Mouse (Mus musculus) brain, embryonic 14.5 days (tissue): ENCODE results near the gene Neurod6. TPM values are rescaled to one million over a fixed set of nuclear protein-coding genes. Genes with fewer than 3 reads are reported as not detected.
"Not testable (repeated sequence)": the region's sequence is repeated elsewhere in the genome, so short reads cannot be mapped to it uniquely, and the experiment has no call there.

Experiments used
- DNase-seq: peaks from one replicate; pipeline ENCODE4 v3.0.0-alpha.2; 2011; ENCODE audit warnings: low read depth
- CTCF ChIP-seq: fragments of 200-500 bp; IDR thresholded peaks from 2 replicates; pipeline ENCODE4 v1.5.1; 2012; ENCODE audit warnings: inconsistent platforms, mild to moderate bottlenecking, moderate library complexity, borderline replicate concordance; ENCODE audit not compliant: insufficient read depth, insufficient read length; ENCODE audit errors: extremely low read depth
- POLR2A ChIP-seq: fragments of 200-500 bp; IDR thresholded peaks from 2 replicates; pipeline ENCODE4 v1.6.1; 2012; ENCODE audit warnings: mild to moderate bottlenecking, inconsistent platforms, borderline replicate concordance; ENCODE audit not compliant: poor library complexity, insufficient read depth, insufficient read length, severe bottlenecking; ENCODE audit errors: extremely low read depth
- polyA plus RNA-seq: library from polyadenylated mRNA; depleted of rRNA; stranded (reverse); fragments of >200 nt; gene quantifications from 2 replicates; pipeline ENCODE4 v1.2.3, GENCODE M21; 2012; rRNA removed

Gene Neurod6
- polyA plus RNA-seq = 64.8 and 189 TPM in 2 replicates

DNA sequence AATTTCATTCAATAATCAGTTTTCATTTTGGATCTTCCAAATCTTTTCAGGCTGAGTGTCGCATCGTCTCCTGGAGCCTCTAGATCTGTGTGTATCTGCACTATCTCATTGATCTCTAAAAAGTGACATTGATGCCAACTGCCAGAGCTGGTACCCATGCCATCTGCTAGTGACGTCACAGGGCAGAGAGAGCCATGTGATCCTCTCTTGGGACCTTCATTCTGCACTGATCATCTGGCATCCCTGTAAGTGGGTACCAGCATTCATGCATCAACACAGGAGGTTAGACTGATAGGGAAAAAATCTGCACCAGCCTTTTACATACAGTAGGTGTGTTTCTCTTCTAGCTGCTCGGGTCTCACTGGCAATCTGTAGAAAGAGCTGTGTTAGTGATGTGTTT is at the start of gene Neurod6:
Gene Neurod6, minus strand, starts transcription at position 290 of the 400 bp plus-strand sequence.
- DNase-seq = peak; percentile 95
- TF ChIP-seq CTCF (no peak), POLR2A (no peak)

DNA sequence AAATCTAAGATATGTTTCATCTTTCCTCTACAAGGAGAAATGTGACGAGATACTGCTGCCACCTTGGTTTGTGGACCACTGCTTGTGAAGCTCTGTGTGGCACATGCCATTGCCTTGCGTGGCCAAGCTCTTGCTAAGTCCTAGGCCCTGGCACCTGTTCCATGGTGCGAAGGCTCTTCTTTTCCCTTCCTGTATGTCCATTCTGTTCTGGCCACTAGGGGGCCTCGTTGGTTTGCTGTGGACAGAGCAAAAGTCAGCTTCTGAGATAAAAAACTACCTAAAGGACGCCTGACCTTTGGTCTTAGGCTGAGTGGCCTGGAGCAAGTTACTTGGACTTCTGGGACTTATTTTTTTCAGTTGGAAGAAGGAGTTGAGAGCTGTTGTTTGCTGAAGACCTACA is 36.1 kb upstream of the Neurod6 start:
- DNase-seq = peak; percentile 71
- no peak for TF ChIP-seq POLR2A
- peak; percentile 69; the same call in 1 of the 2 replicates for TF ChIP-seq CTCF

DNA sequence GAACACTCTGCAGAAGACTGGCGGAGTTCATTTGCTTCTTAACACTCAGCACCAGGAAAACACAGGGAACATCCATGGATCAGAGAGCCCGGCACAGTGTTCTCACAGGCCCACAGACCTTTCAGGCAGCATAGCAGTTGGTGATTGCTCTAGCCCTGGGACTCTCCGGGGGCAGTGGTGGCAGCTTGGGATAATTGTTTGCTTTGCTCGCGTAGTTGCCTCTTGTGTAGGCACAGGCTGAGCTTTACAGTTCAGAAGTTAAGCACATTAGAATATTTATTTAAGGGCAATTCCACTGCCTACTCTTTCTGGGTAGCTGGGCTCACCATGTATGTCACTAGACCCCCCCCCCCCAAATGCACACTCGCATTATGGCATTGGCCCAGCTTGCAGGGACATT is 34.4 kb upstream of the Neurod6 start:
- TF ChIP-seq POLR2A (no peak), CTCF (no peak)
- DNase-seq = no peak

DNA sequence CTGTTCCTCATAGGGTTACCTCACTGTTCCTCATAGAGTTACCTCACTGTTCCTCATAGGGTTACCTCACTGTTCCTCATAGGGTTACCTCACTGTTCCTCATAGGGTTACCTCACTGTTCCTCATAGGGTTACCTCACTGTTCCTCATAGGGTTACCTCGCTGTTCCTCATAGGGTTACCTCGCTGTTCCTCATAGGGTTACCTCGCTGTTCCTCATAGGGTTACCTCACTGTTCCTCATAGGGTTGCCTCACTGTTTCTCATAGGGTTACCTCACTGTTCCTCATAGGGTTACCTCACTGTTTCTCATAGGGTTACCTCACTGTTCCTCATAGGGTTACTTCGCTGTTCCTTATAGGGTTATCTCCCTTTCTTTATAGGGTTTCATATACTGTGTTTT is 29.9 kb upstream of the Neurod6 start:
- DNase-seq = not testable (repeated sequence)

DNA sequence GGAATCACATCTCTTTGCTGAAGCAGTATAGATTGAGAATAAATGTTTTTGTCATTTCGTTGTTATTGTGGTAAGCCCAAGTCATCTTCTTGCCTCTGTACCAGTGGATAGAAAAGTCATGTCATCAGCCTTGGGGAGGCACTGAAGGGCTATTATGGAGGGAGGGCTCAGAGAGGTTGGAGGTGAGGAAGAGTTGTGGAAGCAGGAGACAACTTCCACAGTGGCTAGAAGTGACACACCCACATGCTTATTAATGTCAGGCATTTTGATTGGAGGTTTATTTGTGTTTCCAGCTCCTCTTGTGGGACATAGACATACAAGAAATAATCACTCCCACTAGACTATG is 23.7 kb upstream of the Neurod6 start:
- DNase-seq = no peak
- TF ChIP-seq CTCF (no peak), POLR2A (no peak)

DNA sequence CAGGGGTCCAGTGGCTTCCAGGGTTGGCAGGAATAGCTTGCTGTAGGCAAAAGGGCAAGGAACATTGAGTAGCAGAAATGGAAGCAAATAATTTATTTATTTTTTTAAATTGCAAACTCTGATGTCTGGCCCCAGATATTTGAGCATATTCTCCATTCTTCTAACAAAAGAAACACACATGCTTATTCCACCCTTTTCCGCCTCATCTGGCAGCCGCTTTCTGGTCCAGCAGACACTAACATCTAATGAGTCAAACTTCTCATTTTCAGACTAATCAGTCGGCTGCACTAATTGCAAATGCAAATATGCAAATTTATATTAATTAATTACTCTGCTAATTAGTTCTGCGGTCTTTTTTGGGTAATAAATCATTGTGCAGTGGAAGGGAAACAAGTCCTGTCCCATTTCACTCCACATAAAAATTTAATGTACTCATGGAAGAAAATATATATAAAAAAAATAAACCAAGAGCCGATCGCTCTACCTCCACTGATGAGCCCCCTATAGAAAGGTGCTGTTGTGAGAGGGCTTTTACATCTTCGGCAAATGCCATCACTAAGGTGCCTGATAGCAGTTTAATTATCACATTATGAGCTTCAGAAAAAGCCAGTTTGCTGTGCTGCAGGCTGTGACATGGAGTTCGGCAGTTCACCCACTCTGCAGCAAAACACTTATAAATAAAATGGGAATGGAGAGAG is 23.1 kb upstream of the Neurod6 start:
- no peak for TF ChIP-seq POLR2A
- no peak for TF ChIP-seq CTCF
- DNase-seq = peak; percentile 87

DNA sequence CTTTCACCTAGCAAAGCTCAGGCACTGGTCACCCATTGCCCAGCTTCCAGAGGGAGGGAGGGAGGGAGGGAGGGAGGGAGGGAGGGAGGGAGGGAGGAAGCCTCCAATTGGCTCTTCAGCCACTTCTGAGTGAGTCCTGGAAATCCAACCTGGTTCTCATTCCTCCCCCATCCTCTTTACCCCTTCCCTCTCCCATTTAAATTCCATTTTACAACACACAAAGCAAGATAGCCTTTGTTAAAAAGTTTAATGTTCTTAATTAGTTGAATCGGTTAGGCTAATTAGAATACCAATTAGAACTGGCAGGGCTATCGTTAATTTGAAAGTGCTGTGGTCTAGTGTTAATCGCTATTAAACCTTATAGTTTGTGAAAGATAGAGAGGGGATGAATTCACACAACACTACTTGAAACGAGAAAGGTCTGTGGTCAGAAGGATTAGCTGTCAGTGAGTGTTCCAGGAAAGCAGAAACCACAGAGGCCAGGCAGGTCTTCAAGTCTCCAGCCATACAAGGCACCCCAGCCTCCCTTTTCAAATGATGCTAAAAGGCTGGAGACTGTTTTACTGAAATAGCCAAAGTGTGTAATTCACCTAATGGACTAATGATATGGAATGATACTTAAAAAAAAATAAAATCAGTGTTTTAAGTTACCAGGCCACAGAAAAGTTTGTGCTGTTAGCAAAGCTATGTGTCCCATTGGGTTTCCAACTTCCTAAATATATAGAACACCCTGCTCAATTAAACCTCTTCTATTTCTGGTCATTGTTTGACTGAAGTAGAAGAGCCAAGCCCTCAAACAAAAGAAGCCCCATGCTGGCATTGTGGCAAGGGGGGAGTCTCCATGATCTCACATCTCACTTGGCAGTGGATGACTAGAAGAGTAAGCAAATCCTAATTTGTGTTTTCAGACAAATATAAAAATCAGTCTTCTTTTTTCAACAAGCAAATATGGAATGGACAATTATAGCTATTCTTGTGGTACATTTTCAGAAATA is 19.6 kb upstream of the Neurod6 start:
- no peak for TF ChIP-seq CTCF
- no peak for TF ChIP-seq POLR2A

DNA sequence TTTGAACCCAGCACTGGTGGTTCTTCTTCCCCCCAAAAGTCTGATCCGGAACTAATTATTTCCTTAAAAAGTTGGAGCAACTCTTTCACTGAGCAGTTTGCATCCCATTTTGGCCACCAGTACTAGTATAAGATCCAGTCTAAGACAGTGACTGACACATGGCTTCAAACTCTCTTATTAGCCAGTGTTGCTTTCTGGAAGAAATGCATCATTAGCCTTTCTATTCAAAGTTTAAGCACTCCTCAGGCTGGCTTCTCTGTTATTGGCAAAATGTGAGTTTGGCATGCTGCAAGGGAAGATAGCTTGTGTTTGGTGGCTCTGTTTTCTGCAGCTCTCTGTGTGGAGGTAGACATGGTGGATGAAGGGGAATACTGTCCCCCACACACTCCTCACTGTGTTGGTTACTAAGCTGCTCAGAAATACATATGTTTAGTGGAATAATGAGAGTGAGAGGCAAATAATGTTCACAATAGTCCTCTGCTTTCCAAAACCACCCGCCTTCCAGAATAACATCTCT is 9.0 kb upstream of the Neurod6 start:
- TF ChIP-seq CTCF (no peak), POLR2A (no peak)
- peak; percentile 68 for DNase-seq

More for the DNA sequence above, 19.6 kb upstream of the Neurod6 start:
- DNase-seq = peak; percentile 87

DNA sequence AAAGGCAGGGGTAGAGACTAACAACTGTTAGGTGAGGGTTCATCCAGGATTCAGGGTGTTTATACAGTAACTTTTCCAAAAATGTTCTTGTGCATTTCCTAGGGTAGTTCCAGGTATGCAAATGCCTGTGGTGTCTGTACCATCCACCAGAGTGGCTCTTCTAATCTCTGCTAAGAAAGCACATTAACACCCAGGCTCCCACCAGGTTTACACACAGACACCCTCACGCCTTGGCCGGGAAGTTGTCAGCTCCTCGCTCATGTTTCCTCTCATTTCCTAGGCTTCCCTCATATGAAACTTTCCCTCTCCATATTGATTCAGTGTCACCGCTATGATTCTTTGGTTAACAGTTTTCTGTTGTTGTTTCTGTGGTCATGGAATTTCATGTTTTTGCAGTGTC is 2.4 kb upstream of the Neurod6 start:
- DNase-seq = peak; percentile 38
- no peak for TF ChIP-seq CTCF
- TF ChIP-seq POLR2A = no peak

DNA sequence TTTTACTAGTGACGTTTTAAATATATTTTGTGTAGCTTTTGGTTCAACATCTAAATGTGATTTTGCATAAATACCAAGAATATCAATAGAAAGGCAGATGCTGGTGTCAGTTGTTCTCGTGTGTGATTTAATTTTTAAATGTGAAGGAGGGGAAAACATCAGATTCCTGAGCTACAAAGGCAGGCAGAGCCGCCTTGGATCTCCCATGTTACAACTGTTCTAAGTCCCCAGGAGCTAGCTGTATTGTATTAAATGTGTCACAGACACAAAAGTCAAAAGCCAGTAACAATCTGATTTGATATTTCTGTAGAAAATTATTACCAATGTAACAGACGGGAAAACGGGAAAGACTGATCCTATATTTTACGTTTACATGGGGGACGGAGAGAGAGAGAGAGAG is 1.8 kb upstream of the Neurod6 start:
- TF ChIP-seq POLR2A (no peak), CTCF (no peak)
- peak; percentile 44 for DNase-seq

DNA sequence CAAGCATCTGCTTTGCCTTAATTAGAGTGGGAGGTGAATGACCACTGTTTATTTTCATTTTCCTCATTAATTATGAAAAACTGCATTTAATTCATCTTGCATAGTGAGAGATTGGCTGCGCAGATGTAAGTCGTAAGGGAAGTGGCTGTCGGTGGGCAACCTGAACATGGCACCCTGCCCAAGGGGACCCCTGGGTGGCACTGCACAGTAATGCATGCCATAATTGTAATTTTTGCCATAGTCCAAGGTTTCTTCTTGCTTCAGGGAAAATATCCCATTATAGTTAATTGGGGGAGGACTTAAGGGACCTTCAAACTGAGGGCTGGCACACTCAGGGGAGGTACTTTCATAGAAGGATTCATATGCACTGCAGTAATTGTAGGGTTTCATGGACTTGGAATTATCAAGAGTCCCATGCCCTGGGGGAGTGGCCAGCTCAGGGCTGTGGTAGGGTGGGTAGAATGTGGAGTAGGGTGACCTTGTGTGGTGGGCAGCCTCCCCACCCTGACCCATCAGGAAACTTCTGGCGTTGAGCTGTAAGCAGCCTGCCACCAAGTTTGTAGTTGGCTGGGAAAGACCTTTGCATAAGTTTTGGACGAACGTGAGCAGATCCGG is 2.4 kb downstream of the Neurod6 start:
- DNase-seq = peak; percentile 71
- TF ChIP-seq CTCF (no peak), POLR2A (no peak)

DNA sequence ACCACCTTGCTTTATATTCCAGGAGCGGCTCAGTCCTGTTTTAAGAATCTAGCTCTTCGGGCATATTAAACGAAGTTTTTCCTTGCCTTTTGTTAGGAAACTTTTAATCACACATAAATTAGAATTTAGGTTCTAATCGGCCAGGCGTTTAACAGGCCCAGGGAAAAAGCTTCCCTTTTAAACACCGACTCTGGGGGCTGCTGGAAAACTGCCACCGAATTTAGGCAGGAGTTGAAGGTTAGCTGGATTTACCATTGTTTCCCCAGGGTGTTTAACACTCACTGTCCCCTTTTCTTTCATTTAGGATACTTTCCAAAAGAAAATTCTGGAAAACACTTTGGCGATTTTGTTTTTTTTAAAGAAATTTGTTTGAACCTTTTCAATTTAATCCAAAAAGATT is 3.7 kb downstream of the Neurod6 start:
- TF ChIP-seq POLR2A (no peak), CTCF (no peak)
- DNase-seq = peak; percentile 79
